Mouse (Mus musculus) small intestine, adult 2 months (tissue): ENCODE data around the gene Hspb9.

ENCODE experiments used
- CTCF ChIP-seq: fragments of 200-500 bp; IDR thresholded peaks from 2 replicates; pipeline ENCODE4 v1.5.1; 2012; ENCODE audit warnings: low read depth, mild to moderate bottlenecking, control low read depth, inconsistent platforms, low read length, moderate library complexity, mixed read lengths; ENCODE audit not compliant: insufficient replicate concordance, insufficient read length; ENCODE audit errors: extremely low read depth
- POLR2A ChIP-seq: fragments of 200-500 bp; IDR thresholded peaks from 2 replicates; pipeline ENCODE4 v1.6.1; 2012; ENCODE audit warnings: low read depth, mild to moderate bottlenecking, control low read depth, inconsistent platforms, low read length, moderate library complexity

DNA sequence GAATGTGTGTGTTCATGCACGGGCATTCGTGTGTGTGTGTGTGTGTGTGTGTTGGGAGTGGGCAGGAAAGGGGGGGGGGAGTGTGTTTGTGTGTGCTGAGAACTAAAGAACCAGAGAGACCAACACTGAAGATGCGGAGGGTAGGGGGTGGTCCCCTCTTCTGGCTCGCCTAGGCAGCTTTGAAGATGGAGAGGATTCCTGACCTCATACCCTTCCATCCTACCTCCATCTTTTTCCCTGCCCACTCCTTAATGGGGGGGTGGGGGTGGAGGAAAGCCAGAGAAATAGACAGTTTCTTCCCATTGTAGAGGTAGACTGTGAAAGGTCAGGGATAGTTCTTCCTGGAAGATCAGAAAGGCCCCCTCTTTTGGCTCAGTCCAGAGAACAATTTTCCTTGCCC is 476 bp upstream of the Hspb9 start:
- TF ChIP-seq POLR2A (no peak), CTCF (no peak)
